Mouse (Mus musculus) forebrain, postnatal 0 days (tissue): ENCODE measurements around the gene Etv1. TPM values are rescaled to one million over a fixed set of nuclear protein-coding genes. Genes with fewer than 3 reads are reported as not detected.

Source experiments
- ATAC-seq: fragments of 200-750 bp; cut with Nextera tagmentation; 2 replicates; pipeline ENCODE4 v1.8.0; 2017; ENCODE audit warnings: mild to moderate bottlenecking, moderate library complexity
- DNase-seq: peaks from one replicate; pipeline ENCODE4 v3.0.0-alpha.2; 2015
- H3K27ac ChIP-seq: fragments of 300-500 bp; sonication (generic); 2 replicates; pipeline ENCODE4 v1.5.1; 2014; ENCODE audit warnings: low read depth, mild to moderate bottlenecking, antibody characterized with exemption, low read length, moderate library complexity, mixed read lengths
- H3K27me3 ChIP-seq: fragments of 300-500 bp; sonication (generic); 2 replicates; pipeline ENCODE4 v1.6.1; 2014; ENCODE audit warnings: mild to moderate bottlenecking, low read length, mixed read lengths; ENCODE audit not compliant: insufficient read depth
- H3K36me3 ChIP-seq: fragments of 300-500 bp; sonication (generic); 2 replicates; pipeline ENCODE4 v1.6.1; 2014; ENCODE audit warnings: mild to moderate bottlenecking, moderate library complexity; ENCODE audit not compliant: insufficient read depth
- H3K4me1 ChIP-seq: fragments of 300-500 bp; sonication (generic); 2 replicates; pipeline ENCODE4 v1.6.1; 2014; ENCODE audit warnings: antibody characterized with exemption; ENCODE audit not compliant: insufficient read depth
- H3K4me2 ChIP-seq: fragments of 300-500 bp; sonication (generic); 2 replicates; pipeline ENCODE4 v1.6.1; 2014; ENCODE audit warnings: low read depth, mild to moderate bottlenecking, moderate library complexity
- H3K4me3 ChIP-seq: fragments of 300-500 bp; sonication (generic); 2 replicates; pipeline ENCODE4 v1.5.1; 2014; ENCODE audit warnings: low read depth, low read length, mixed read lengths
- H3K9ac ChIP-seq: fragments of 300-500 bp; sonication (generic); 2 replicates; pipeline ENCODE4 v1.6.1; 2014; ENCODE audit warnings: mild to moderate bottlenecking
- H3K9me3 ChIP-seq: fragments of 300-500 bp; sonication (generic); 2 replicates; pipeline ENCODE4 v1.6.1; 2016; ENCODE audit warnings: low read length
- CTCF ChIP-seq: sonication (generic); IDR thresholded peaks from 2 replicates; pipeline ENCODE4 v1.5.1; 2016; ENCODE audit warnings: antibody characterized with exemption, control low read depth, low read depth
- WGBS: fragments of 180-500 bp; shearing (Covaris S2); extraction: QIAGEN DNeasy Blood & Tissue Kit; methylation state at CpG from one replicate; pipeline ENCODE4 v1.1.7; 2014; 5-methylcytosine and 5-hydroxymethylcytosine counted together
- polyA plus RNA-seq: library from polyadenylated mRNA; unstranded; fragments of >200 nt; fragmentation: Nextera tagmentation; extraction: Ambion mirVana; gene quantifications from 2 replicates; pipeline ENCODE4 v1.2.1, GENCODE M21; 2015
- total RNA-seq: library from RNA; depleted of rRNA; stranded (reverse); fragments of >200 nt; gene quantifications from 2 replicates; pipeline ENCODE4 v1.2.3, GENCODE M21; 2014; rRNA removed

Etv1 gene
- total RNA-seq, result 27.9 and 29.3 TPM in 2 replicates
- 48.6 and 60.7 TPM in 2 replicates for polyA plus RNA-seq

GRCm38 (mm10) chr12:38779186-38779777, at the start of gene Etv1:
Etv1 (plus strand) TSS chr12:38779380.
- Histone ChIP-seq H3K9ac (peak within 1 kb of the TSS; percentile 56), H3K9me3 (no peaks in the 10 kb centered on the region), H3K36me3 (no peaks in the 10 kb centered on the region), H3K27ac (peak within 1 kb of the TSS; percentile 58), H3K27me3 (no peaks in the 10 kb centered on the region), H3K4me2 (peak within 1 kb of the TSS; percentile 88), H3K4me1 (0 out of 2 replicates have a peak, but pooled peaks cover 4% of the 10 kb centered on the region), H3K4me3 (peak within 1 kb of the TSS; percentile 62)
- DNase-seq (peak; percentile 60), ATAC-seq (peak; percentile 28)
- WGBS, result under 1% methylated on average over 20 of the region's 20 CpGs
- TF ChIP-seq CTCF, result no peak

- 85% methylated on average over 3 of the region's 3 CpGs for WGBS
- no peaks in the 10 kb centered on the region for H3K27me3 ChIP-seq
- DNase-seq (no peak), ATAC-seq (no peak)
- H3K36me3 ChIP-seq, result no peaks in the 10 kb centered on the region
- H3K27ac ChIP-seq, result no peak overlapping the region
- no peak overlapping the region for H3K4me2 ChIP-seq
- TF ChIP-seq CTCF, result no peak
- no peaks in the 10 kb centered on the region for H3K9me3 ChIP-seq
- no peak overlapping the region for H3K9ac ChIP-seq
- no peak overlapping the region for H3K4me3 ChIP-seq
- no peaks in the 10 kb centered on the region for H3K4me1 ChIP-seq
Measured at GRCm38 (mm10) chr12:38729661-38730060, 49.5 kb upstream of the Etv1 start.

GRCm38 (mm10) chr12:38730791-38731190, 48.4 kb upstream of the Etv1 start:
- WGBS, result 81% methylated on average over 2 of the region's 2 CpGs
- H3K27me3 ChIP-seq, result no peaks in the 10 kb centered on the region
- H3K27ac ChIP-seq, result no peak overlapping the region
- DNase-seq (no peak), ATAC-seq (no peak)
- H3K9ac ChIP-seq, result no peak overlapping the region
- TF ChIP-seq CTCF, result no peak
- H3K36me3 ChIP-seq, result no peaks in the 10 kb centered on the region
- no peaks in the 10 kb centered on the region for H3K9me3 ChIP-seq
- no peaks in the 10 kb centered on the region for H3K4me1 ChIP-seq
- H3K4me3 ChIP-seq, result no peak overlapping the region
- H3K4me2 ChIP-seq, result no peak overlapping the region

GRCm38 (mm10) chr12:38759322-38759721, 19.9 kb upstream of the Etv1 start:
- ATAC-seq (no peak), DNase-seq (no peak)
- H3K9me3 ChIP-seq, result no peaks in the 10 kb centered on the region
- H3K4me2 ChIP-seq, result no peak overlapping the region
- H3K27ac ChIP-seq, result no peak overlapping the region
- H3K4me3 ChIP-seq, result no peak overlapping the region
- no peak for TF ChIP-seq CTCF
- no peaks in the 10 kb centered on the region for H3K4me1 ChIP-seq
- 54% methylated on average over 2 of the region's 2 CpGs for WGBS
- no peak overlapping the region for H3K9ac ChIP-seq
- H3K27me3 ChIP-seq, result no peaks in the 10 kb centered on the region
- no peaks in the 10 kb centered on the region for H3K36me3 ChIP-seq

GRCm38 (mm10) chr12:38777316-38777715, 1.9 kb upstream of the Etv1 start:
- no peaks in the 10 kb centered on the region for H3K4me1 ChIP-seq
- H3K36me3 ChIP-seq, result no peaks in the 10 kb centered on the region
- ATAC-seq, result no peak
- no peak for TF ChIP-seq CTCF
- H3K27ac ChIP-seq, result no peak overlapping the region
- no peak overlapping the region for H3K9ac ChIP-seq
- no peaks in the 10 kb centered on the region for H3K27me3 ChIP-seq
- no peak overlapping the region for H3K4me2 ChIP-seq
- DNase-seq, result no peak
- WGBS, result 78% methylated on average over 7 of the region's 7 CpGs
- H3K9me3 ChIP-seq, result no peaks in the 10 kb centered on the region
- no peak overlapping the region for H3K4me3 ChIP-seq

- ATAC-seq, result no peak
- H3K9ac ChIP-seq, result no peak overlapping the region
- peak overlapping the region; percentile 62 for H3K4me3 ChIP-seq
Measured at GRCm38 (mm10) chr12:38777957-38778298, 1.3 kb upstream of the Etv1 start.

GRCm38 (mm10) chr12:38778299-38779075, 693 bp upstream of the Etv1 start:
- 1% methylated on average over 36 of the region's 37 CpGs for WGBS
- DNase-seq, result peak; percentile 87
- H3K4me1 ChIP-seq, result 0 out of 2 replicates have a peak, but pooled peaks cover 4% of the 10 kb centered on the region
- peak overlapping the region; percentile 56 for H3K9ac ChIP-seq
- no peaks in the 10 kb centered on the region for H3K27me3 ChIP-seq
- H3K4me2 ChIP-seq, result peak overlapping the region; percentile 88
- peak overlapping the region; percentile 58 for H3K27ac ChIP-seq
- TF ChIP-seq CTCF, result peak; percentile 24
- H3K4me3 ChIP-seq, result peak overlapping the region; percentile 62
- no peaks in the 10 kb centered on the region for H3K9me3 ChIP-seq
- ATAC-seq, result peak; percentile 93
- no peaks in the 10 kb centered on the region for H3K36me3 ChIP-seq

More at GRCm38 (mm10) chr12:38777957-38778298, 1.3 kb upstream of the Etv1 start:
- H3K36me3 ChIP-seq, result no peaks in the 10 kb centered on the region
- DNase-seq, result no peak
- peak overlapping the region; percentile 88 for H3K4me2 ChIP-seq
- H3K27ac ChIP-seq, result no peak overlapping the region
- no peaks in the 10 kb centered on the region for H3K9me3 ChIP-seq
- 8% methylated on average over 6 of the region's 6 CpGs for WGBS
- no peaks in the 10 kb centered on the region for H3K4me1 ChIP-seq
- H3K27me3 ChIP-seq, result no peaks in the 10 kb centered on the region
- no peak for TF ChIP-seq CTCF
